Mouse (Mus musculus): ENCODE measurements at regions not wholly inside any gene's neighbourhood (a gene's known extent, or its start where the extent isn't known, plus 50 kb on each side); places are given as distances from the start of the nearest gene placed in this dataset.

- DNase-seq (ENCODE audit: low spot score in 2 of 2): no peak
- intact Hi-C loops (cut with DNase I): no loop called here
Measured at GRCm38 (mm10) chr8:26350616-26351015, 231.3 kb downstream of the Gm45692 start.

GRCm38 (mm10) chr8:26351643-26352540, 232.6 kb downstream of the Gm45692 start:
- intact Hi-C loops (cut with DNase I): no loop called here
- DNase-seq (ENCODE audit: low spot score in 2 of 2): peak; percentile 8 to 14

DNA sequence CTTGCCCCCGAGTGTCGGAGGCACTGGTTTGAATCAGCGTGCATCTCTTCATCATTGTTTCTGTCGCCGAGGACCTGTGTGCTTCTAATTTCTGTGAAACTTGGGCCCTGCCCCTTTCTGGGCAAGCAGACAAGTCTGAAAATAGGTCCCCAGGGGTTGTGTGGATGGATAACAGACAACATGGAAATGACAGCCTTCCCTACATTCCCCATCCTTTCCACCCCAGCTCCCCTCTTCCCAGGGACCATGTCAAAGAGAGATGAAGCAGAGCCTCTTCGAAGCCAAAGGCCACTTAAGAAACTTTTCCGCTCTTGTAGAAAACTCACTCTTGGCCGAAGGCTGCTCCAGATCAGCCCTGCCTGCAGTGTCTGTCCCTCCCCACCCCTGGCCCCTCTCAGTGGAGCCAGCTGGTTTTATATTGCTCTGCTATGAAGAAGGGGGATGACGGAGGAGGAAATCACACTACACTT, 233.2 kb downstream of the Gm45692 start:
- DNase-seq (ENCODE audit: low spot score in 2 of 2): peak in 1 of 2 experiments; percentile 9
- intact Hi-C loops (cut with DNase I): no loop called here

- no peak for DNase-seq (ENCODE audit: low spot score in 2 of 2)
- intact Hi-C loops (cut with DNase I): no loop called here
Measured at GRCm38 (mm10) chr8:26353476-26353875, 234.1 kb downstream of the Gm45692 start.

- DNase-seq (ENCODE audit: low spot score in 2 of 2): no peak
- intact Hi-C loops (cut with DNase I): no loop called here
Measured at GRCm38 (mm10) chr8:26354516-26354915, 235.2 kb downstream of the Gm45692 start.

GRCm38 (mm10) chr8:26356801-26357200, 237.5 kb downstream of the Gm45692 start:
- DNase-seq (ENCODE audit: low spot score in 2 of 2): no peak
- intact Hi-C loops (cut with DNase I): no loop called here

DNA sequence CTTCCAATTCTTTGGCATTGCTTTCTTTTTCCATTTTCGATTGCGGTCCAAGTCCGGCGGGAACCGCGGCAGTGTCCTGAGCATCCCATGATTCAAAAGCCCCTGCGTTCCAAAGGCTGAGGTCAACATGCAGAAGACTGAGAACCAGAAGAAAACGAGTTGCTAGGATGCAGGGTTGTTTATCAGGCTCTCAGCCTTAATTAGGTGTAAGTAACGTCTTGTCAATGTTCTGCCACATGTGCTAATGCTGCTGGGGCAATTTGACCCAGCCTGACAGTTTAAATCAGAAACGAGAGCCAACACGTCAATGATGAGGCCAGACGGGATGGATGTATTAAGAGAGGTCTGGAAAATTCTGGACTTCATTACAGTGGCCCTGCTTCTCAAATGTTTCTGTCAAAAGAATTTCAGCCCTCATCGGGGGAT, 239.4 kb downstream of the Gm45692 start:
- DNase-seq (ENCODE audit: low spot score in 2 of 2): no peak
- intact Hi-C loops (cut with DNase I): no loop called here

- no peak for DNase-seq (ENCODE audit: low spot score in 2 of 2)
- intact Hi-C loops (cut with DNase I): no loop called here
Measured at GRCm38 (mm10) chr8:26362366-26362765, 243.0 kb downstream of the Gm45692 start.

GRCm38 (mm10) chr8:26363616-26364015, 244.3 kb downstream of the Gm45692 start:
- no peak for DNase-seq (ENCODE audit: low spot score in 2 of 2)
- intact Hi-C loops (cut with DNase I): no loop called here

GRCm38 (mm10) chr8:26364637-26365036, 245.3 kb downstream of the Gm45692 start:
- no peak for DNase-seq (ENCODE audit: low spot score in 2 of 2)
- intact Hi-C loops (cut with DNase I): no loop called here

DNA sequence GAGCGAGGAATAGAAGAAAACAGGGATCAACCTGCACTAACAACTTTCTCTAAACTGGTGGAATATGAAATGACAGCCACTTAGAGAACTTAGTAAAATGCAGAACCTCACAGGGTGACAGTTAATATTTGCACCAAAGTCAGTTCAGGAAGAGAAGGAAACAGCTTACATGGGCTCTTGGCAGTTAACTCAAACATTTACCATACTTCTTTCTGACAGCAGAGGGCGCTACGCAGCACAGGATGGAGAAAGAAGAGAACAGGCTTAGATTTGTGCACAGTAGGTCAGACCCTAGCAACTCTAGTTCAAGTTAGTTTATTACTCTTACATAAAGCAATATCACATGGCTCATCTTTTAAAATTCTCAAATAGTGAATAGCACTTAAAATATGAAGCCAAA, 261.3 kb downstream of the Gm45692 start:
- peak; percentile 63 to 84 for DNase-seq (ENCODE audit: low spot score in 2 of 2)
- intact Hi-C loops (cut with DNase I): loop anchor here (2.0 kb wide), 2 partner anchors 62 to 600 kb away; no protein-coding TSS in a partner anchor

GRCm38 (mm10) chr8:26382426-26382825, 263.1 kb downstream of the Gm45692 start:
- DNase-seq (ENCODE audit: low spot score in 2 of 2): no peak
- intact Hi-C loops (cut with DNase I): no loop called here

GRCm38 (mm10) chr8:26383886-26384285, 264.6 kb downstream of the Gm45692 start:
- intact Hi-C loops (cut with DNase I): no loop called here
- DNase-seq (ENCODE audit: low spot score in 2 of 2): no peak

DNA sequence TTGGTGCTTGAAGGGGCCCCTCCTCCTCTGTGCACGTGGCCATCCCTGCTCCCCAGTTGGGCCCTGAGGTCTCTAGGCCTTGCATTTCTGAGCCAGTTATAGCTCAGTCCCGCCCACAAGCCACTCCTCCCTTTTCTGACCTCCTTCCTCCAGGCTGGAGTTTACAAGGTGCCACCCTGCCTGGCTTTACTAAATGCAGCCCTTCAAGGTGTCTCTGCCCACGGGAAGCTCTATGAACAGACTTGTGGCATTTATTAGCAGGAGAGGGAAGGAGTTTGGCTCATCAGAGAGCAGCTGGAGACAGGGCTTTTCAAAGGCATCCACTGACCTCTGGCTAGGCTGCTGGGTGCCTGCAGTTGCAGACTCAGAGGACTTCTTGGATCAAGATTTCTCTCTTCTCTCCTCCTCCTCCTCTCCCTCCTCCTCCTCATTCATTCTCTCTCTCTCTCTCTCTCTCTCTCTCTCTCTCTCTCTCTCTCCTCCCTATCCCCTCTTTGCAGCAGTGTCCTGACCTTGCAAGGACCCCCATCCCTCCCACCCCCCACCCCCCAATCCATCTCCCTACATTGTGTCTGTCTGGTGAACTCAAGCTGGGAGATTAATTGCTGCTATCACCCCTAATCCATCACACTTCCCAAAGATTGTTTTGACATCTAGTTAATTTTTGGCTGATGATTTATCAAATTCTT, 265.1 kb downstream of the Gm45692 start:
- intact Hi-C loops (cut with DNase I): no loop called here
- no peak for DNase-seq (ENCODE audit: low spot score in 2 of 2)

DNA sequence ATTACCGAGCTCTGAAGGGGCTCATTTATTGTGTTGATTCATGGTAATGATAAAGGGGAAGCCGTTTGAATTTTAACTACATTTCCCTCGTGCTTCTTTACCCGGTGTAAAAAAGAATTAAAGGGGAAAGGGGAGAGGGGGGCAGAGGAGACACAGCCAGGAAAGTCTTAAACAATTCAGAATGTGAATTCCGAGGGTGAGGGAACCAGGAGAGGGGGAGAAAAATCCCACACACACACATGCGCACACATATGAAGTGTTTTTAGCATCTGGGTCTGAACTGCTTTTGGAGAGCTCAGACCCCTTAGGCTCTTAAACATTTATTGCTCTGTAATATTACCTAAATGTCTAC, 265.6 kb downstream of the Gm45692 start:
- intact Hi-C loops (cut with DNase I): no loop called here
- no peak for DNase-seq (ENCODE audit: low spot score in 2 of 2)

DNA sequence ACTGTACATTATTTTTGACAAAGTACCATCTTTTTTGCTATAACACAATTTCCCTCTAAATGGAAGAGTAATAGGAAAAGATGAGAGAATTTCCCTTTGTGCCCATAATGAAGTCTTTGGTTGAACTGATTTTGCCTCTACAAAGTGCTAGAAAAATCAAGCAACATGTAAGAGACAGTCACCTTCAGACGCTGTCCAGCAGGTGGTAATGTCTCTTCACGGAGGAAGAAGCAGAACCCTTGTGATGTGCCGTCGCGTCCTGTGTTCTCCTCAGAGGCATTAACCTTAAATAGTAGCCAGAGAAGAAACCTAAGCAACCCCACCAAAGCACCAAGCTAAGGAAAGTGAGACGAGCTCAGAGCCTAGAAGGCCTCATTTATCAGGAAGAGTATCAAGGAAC, 275.7 kb downstream of the Gm45692 start:
- DNase-seq (ENCODE audit: low spot score in 2 of 2): no peak
- intact Hi-C loops (cut with DNase I): no loop called here

GRCm38 (mm10) chr8:26420002-26420401, 300.7 kb downstream of the Gm45692 start:
- intact Hi-C loops (cut with DNase I): no loop called here

GRCm38 (mm10) chr8:26420536-26420935, 301.2 kb downstream of the Gm45692 start:
- DNase-seq (ENCODE audit: low spot score in 2 of 2): no peak
- intact Hi-C loops (cut with DNase I): no loop called here

More at GRCm38 (mm10) chr8:26420002-26420401, 300.7 kb downstream of the Gm45692 start:
- DNase-seq (ENCODE audit: low spot score in 2 of 2): no peak

DNA sequence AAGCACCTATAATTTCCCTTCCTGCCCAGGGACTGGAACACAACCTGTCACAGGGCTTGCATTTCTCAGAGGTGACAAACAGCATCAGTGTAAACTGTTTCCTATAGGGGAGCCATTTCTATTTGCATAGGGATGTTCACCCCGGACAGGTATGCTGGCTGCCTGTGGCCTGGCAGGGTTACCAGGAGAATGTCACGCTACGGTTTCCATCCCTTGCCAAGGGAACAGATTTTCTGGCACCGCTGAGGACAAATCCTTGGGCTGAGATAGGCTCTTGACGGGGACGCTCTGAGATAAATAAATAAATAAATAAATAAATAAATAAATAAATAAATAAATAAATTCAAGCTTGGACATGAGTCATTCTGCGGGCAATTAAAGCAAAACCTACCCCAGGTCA, 308.0 kb downstream of the Gm45692 start:
- DNase-seq (ENCODE audit: low spot score in 2 of 2): no peak
- intact Hi-C loops (cut with DNase I): no loop called here

DNA sequence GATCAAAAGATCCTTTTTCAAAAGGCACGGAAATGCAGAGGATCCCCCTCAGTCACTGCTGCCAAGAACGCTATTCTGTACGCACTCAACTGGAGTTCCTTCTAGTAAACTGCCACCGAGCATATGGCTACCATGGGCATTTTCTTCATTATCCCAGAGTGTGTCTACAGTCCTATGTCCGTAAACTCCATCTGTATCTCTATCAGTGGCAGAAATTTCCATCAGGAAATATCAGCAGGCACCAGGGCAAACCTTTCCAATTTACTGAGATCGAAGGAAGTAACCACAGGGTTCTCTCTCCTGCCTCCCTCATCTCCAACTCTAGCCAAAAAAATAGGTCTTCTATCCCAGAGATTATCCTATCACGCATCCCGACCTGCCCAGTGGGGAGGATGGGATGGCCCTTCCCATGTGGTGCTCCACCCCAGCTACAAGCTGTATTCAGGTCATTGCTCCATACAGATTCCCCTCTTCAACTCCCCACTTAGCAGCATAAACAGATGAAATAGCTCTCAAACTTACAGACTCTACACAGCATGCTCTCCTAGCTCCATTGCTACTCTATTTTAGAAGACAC, 310.5 kb downstream of the Gm45692 start:
- intact Hi-C loops (cut with DNase I): no loop called here
- no peak for DNase-seq (ENCODE audit: low spot score in 2 of 2)

All from left cerebral cortex, postnatal 14 days (tissue).